Mouse (Mus musculus): Measurements from ENCODE around the gene Glg1. TPM values are rescaled to one million over a fixed set of nuclear protein-coding genes. Genes with fewer than 3 reads are reported as not detected.
"Not testable (repeated sequence)": the region's sequence is repeated elsewhere in the genome, so short reads cannot be mapped to it uniquely, and the experiment has no call there.

The Glg1 gene
- polyA plus RNA-seq, 1 experiment from 2014 or later = 91.8 TPM

- Histone ChIP-seq H3K27me3 (replicated peaks; ENCODE audit: control insufficient read depth, insufficient read depth, low read length) (no peaks in the 10 kb centered on the region), H3K4me2 (ENCODE audit: low read length) (peak overlapping the region; percentile 69; the same call in 1 of the 2 replicates), H3K4me3 (ENCODE audit: low read depth, low read length) (0 out of 2 replicates have a peak overlapping the region, but pooled peaks have one; percentile 97), H3K9ac (ENCODE audit: low read length) (no peak overlapping the region), H3K36me3 (ENCODE audit: control insufficient read depth, insufficient read depth, low read length) (peaks cover 37% of the 10 kb centered on the region), H3K9me3 (ENCODE audit: control insufficient read depth, low read length) (no peaks in the 10 kb centered on the region), H3K4me1 (replicated peaks; ENCODE audit: control insufficient read depth, insufficient read depth, low read length) (peaks cover 13% of the 10 kb centered on the region; the same call in 1 of the 2 replicates), H3K27ac (ENCODE audit: low read depth) (no peak overlapping the region)
- DNase-seq (ENCODE audit: low spot score) = no peak
- 83% methylated on average over 1 of the region's 1 CpGs for WGBS
- no peak for ATAC-seq (replicated peaks; ENCODE audit: low FRiP score, low TSS enrichment, low read depth)
These were observed 39.0 kb upstream of the Glg1 start for GRCm38 (mm10) chr8:111298011-111298410.

- H3K27ac ChIP-seq (ENCODE audit: low read depth) = no peak overlapping the region
- no peak overlapping the region for H3K4me2 ChIP-seq (ENCODE audit: low read length)
- peaks cover 91% of the 10 kb centered on the region for H3K36me3 ChIP-seq (ENCODE audit: control insufficient read depth, insufficient read depth, low read length)
- DNase-seq (ENCODE audit: low spot score) = no peak
- no peaks in the 10 kb centered on the region for H3K4me1 ChIP-seq (replicated peaks; ENCODE audit: control insufficient read depth, insufficient read depth, low read length)
- no peaks in the 10 kb centered on the region for H3K27me3 ChIP-seq (replicated peaks; ENCODE audit: control insufficient read depth, insufficient read depth, low read length)
- H3K4me3 ChIP-seq (ENCODE audit: low read depth, low read length) = no peak overlapping the region
- H3K9me3 ChIP-seq (ENCODE audit: control insufficient read depth, low read length) = no peaks in the 10 kb centered on the region
- no peak overlapping the region for H3K9ac ChIP-seq (ENCODE audit: low read length)
- no peak for ATAC-seq (replicated peaks; ENCODE audit: low FRiP score, low TSS enrichment, low read depth)
- WGBS = 88% methylated on average over 7 of the region's 7 CpGs
These were observed 32.7 kb upstream of the Glg1 start for GRCm38 (mm10) chr8:111291733-111292132.

DNA sequence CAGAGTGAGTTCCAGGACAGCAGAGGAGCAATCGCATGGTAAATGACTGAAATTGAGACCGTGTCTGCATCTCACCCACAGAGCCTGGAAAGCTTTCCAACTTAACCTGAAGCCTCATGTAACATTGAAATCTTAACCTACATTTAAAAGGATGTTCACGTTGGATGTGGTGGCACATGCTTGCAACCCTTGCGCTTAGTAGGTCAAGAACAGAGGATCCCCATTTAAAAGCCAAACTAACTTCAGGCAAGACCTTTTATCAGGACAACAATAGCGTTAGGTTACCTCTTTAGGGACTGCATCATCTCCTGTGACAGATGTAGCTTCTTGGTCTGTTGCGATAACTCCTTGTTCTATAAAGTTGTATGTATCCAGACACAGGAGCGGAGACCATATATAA is 31.6 kb upstream of the Glg1 start:
- ATAC-seq (replicated peaks; ENCODE audit: low FRiP score, low TSS enrichment, low read depth) (no peak), DNase-seq (ENCODE audit: low spot score) (no peak)
- 96% methylated on average over 7 of the region's 7 CpGs for WGBS
- Histone ChIP-seq H3K4me3 (ENCODE audit: low read depth, low read length) (no peak overlapping the region), H3K4me2 (ENCODE audit: low read length) (no peak overlapping the region), H3K9me3 (ENCODE audit: control insufficient read depth, low read length) (no peaks in the 10 kb centered on the region), H3K36me3 (ENCODE audit: control insufficient read depth, insufficient read depth, low read length) (peaks cover 93% of the 10 kb centered on the region), H3K27me3 (replicated peaks; ENCODE audit: control insufficient read depth, insufficient read depth, low read length) (no peaks in the 10 kb centered on the region), H3K9ac (ENCODE audit: low read length) (no peak overlapping the region), H3K4me1 (replicated peaks; ENCODE audit: control insufficient read depth, insufficient read depth, low read length) (no peaks in the 10 kb centered on the region), H3K27ac (ENCODE audit: low read depth) (no peak overlapping the region)

DNA sequence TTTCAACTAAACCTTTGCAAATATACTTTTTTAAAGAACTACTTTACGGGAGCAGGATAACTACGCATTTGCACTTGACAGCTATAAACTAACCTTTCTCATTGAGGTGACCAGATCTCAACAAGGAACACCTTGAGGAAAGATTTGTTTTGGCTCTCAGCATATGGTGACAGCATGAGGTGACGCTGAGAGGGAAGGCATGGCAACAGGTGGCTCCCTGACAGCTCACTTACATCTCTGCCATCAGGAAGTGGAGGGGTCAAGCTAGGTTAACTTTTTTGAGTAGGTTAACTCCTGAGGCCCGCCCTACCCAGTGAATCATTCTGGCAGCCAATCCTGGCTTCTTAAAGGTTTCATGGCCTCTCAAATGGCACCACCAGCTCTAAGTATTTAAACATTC is 26.6 kb upstream of the Glg1 start:
- no peak for DNase-seq (ENCODE audit: low spot score)
- WGBS = 90% methylated on average over 4 of the region's 4 CpGs
- no peaks in the 10 kb centered on the region for H3K27me3 ChIP-seq (replicated peaks; ENCODE audit: control insufficient read depth, insufficient read depth, low read length)
- H3K9ac ChIP-seq (ENCODE audit: low read length) = no peak overlapping the region
- no peak overlapping the region for H3K4me2 ChIP-seq (ENCODE audit: low read length)
- peaks cover 100% of the 10 kb centered on the region for H3K36me3 ChIP-seq (ENCODE audit: control insufficient read depth, insufficient read depth, low read length)
- ATAC-seq (replicated peaks; ENCODE audit: low FRiP score, low TSS enrichment, low read depth) = no peak
- H3K4me1 ChIP-seq (replicated peaks; ENCODE audit: control insufficient read depth, insufficient read depth, low read length) = no peaks in the 10 kb centered on the region
- no peaks in the 10 kb centered on the region for H3K9me3 ChIP-seq (ENCODE audit: control insufficient read depth, low read length)
- H3K4me3 ChIP-seq (ENCODE audit: low read depth, low read length) = no peak overlapping the region
- no peak overlapping the region for H3K27ac ChIP-seq (ENCODE audit: low read depth)

- no peak for DNase-seq (ENCODE audit: low spot score)
- Histone ChIP-seq H3K4me2 (ENCODE audit: low read length) (no peak overlapping the region), H3K27me3 (replicated peaks; ENCODE audit: control insufficient read depth, insufficient read depth, low read length) (no peaks in the 10 kb centered on the region), H3K36me3 (ENCODE audit: control insufficient read depth, insufficient read depth, low read length) (peaks cover 99% of the 10 kb centered on the region), H3K9me3 (ENCODE audit: control insufficient read depth, low read length) (no peaks in the 10 kb centered on the region), H3K4me1 (replicated peaks; ENCODE audit: control insufficient read depth, insufficient read depth, low read length) (no peaks in the 10 kb centered on the region), H3K4me3 (ENCODE audit: low read depth, low read length) (no peak overlapping the region), H3K9ac (ENCODE audit: low read length) (no peak overlapping the region), H3K27ac (ENCODE audit: low read depth) (no peak overlapping the region)
- 92% methylated on average over 3 of the region's 3 CpGs for WGBS
- ATAC-seq (replicated peaks; ENCODE audit: low FRiP score, low TSS enrichment, low read depth) = no peak
These were observed 23.1 kb upstream of the Glg1 start for GRCm38 (mm10) chr8:111282093-111282492.

GRCm38 (mm10) chr8:111268277-111268676 is 9.3 kb upstream of the Glg1 start:
- no peak for ATAC-seq (replicated peaks; ENCODE audit: low FRiP score, low TSS enrichment, low read depth)
- no peak for DNase-seq (ENCODE audit: low spot score)
- Histone ChIP-seq H3K27ac (ENCODE audit: low read depth) (no peak overlapping the region), H3K36me3 (ENCODE audit: control insufficient read depth, insufficient read depth, low read length) (peaks cover 11% of the 10 kb centered on the region), H3K4me1 (replicated peaks; ENCODE audit: control insufficient read depth, insufficient read depth, low read length) (no peaks in the 10 kb centered on the region), H3K4me2 (ENCODE audit: low read length) (no peak overlapping the region), H3K27me3 (replicated peaks; ENCODE audit: control insufficient read depth, insufficient read depth, low read length) (no peaks in the 10 kb centered on the region), H3K4me3 (ENCODE audit: low read depth, low read length) (no peak overlapping the region), H3K9me3 (ENCODE audit: control insufficient read depth, low read length) (no peaks in the 10 kb centered on the region), H3K9ac (ENCODE audit: low read length) (no peak overlapping the region)
- WGBS = 62% methylated on average over 2 of the region's 2 CpGs

DNA sequence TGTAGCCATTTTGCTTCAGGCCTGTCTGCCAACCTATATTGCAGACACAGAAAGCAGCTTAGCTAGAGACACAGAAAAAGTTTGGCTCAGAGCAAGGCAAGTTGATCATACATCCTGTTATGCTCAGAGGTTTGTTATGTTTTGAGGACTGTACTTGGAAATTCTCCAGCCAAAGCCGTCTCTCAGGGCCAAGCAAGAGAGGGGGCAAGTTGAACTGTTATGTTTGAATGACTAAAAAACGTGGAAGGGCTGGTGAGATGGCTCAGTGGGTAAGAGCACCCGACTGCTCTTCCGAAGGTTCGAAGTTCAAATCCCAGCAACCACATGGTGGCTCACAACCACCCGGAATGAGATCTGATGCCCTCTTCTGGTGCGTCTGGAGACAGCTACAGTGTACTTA is 7.1 kb upstream of the Glg1 start:
- WGBS = 69% methylated on average over 7 of the region's 7 CpGs
- not testable (repeated sequence) for H3K4me1 ChIP-seq (replicated peaks; ENCODE audit: control insufficient read depth, insufficient read depth, low read length); H3K4me2 ChIP-seq (ENCODE audit: low read length); H3K27me3 ChIP-seq (replicated peaks; ENCODE audit: control insufficient read depth, insufficient read depth, low read length); DNase-seq (ENCODE audit: low spot score); ATAC-seq (replicated peaks; ENCODE audit: low FRiP score, low TSS enrichment, low read depth); H3K36me3 ChIP-seq (ENCODE audit: control insufficient read depth, insufficient read depth, low read length); H3K9me3 ChIP-seq (ENCODE audit: control insufficient read depth, low read length); H3K4me3 ChIP-seq (ENCODE audit: low read depth, low read length); H3K9ac ChIP-seq (ENCODE audit: low read length); H3K27ac ChIP-seq (ENCODE audit: low read depth)

GRCm38 (mm10) chr8:111264693-111265220 is 5.7 kb upstream of the Glg1 start:
- no peak for ATAC-seq (replicated peaks; ENCODE audit: low FRiP score, low TSS enrichment, low read depth)
- 84% methylated on average over 2 of the region's 2 CpGs for WGBS
- H3K36me3 ChIP-seq (ENCODE audit: control insufficient read depth, insufficient read depth, low read length) = no peaks in the 10 kb centered on the region

GRCm38 (mm10) chr8:111261981-111262381 is 3.0 kb upstream of the Glg1 start:
- no peaks in the 10 kb centered on the region for H3K9me3 ChIP-seq (ENCODE audit: control insufficient read depth, low read length)
- DNase-seq (ENCODE audit: low spot score) = no peak
- no peak for ATAC-seq (replicated peaks; ENCODE audit: low FRiP score, low TSS enrichment, low read depth)
- H3K36me3 ChIP-seq (ENCODE audit: control insufficient read depth, insufficient read depth, low read length) = no peaks in the 10 kb centered on the region
- no peaks in the 10 kb centered on the region for H3K4me1 ChIP-seq (replicated peaks; ENCODE audit: control insufficient read depth, insufficient read depth, low read length)
- H3K4me2 ChIP-seq (ENCODE audit: low read length) = no peak overlapping the region
- no peaks in the 10 kb centered on the region for H3K27me3 ChIP-seq (replicated peaks; ENCODE audit: control insufficient read depth, insufficient read depth, low read length)
- no peak overlapping the region for H3K9ac ChIP-seq (ENCODE audit: low read length)
- no peak overlapping the region for H3K27ac ChIP-seq (ENCODE audit: low read depth)
- 64% methylated on average over 4 of the region's 4 CpGs for WGBS
- H3K4me3 ChIP-seq (ENCODE audit: low read depth, low read length) = no peak overlapping the region

More at GRCm38 (mm10) chr8:111264693-111265220, 5.7 kb upstream of the Glg1 start:
- H3K4me1 ChIP-seq (replicated peaks; ENCODE audit: control insufficient read depth, insufficient read depth, low read length) = no peaks in the 10 kb centered on the region
- no peak overlapping the region for H3K27ac ChIP-seq (ENCODE audit: low read depth)
- no peak for DNase-seq (ENCODE audit: low spot score)
- no peaks in the 10 kb centered on the region for H3K27me3 ChIP-seq (replicated peaks; ENCODE audit: control insufficient read depth, insufficient read depth, low read length)
- no peaks in the 10 kb centered on the region for H3K9me3 ChIP-seq (ENCODE audit: control insufficient read depth, low read length)
- H3K4me3 ChIP-seq (ENCODE audit: low read depth, low read length) = no peak overlapping the region
- H3K9ac ChIP-seq (ENCODE audit: low read length) = no peak overlapping the region
- H3K4me2 ChIP-seq (ENCODE audit: low read length) = no peak overlapping the region
